Mouse (Mus musculus) cerebellum, adult 2 months (tissue): ENCODE measurements around the gene Speer4f1.

Experiments used
- CTCF ChIP-seq: fragments of 200-500 bp; IDR thresholded peaks from 2 replicates; pipeline ENCODE4 v1.5.1; 2011; ENCODE audit warnings: low read depth, mild to moderate bottlenecking, control low read depth, low read length, moderate library complexity, borderline replicate concordance; ENCODE audit not compliant: insufficient read depth
- POLR2A ChIP-seq: fragments of 200-500 bp; IDR thresholded peaks from 2 replicates; pipeline ENCODE4 v1.6.1; 2011; ENCODE audit warnings: low read length, control low read depth, borderline replicate concordance; ENCODE audit not compliant: insufficient read depth

GRCm38 (mm10) chr5:17495616-17496015 lies 19.7 kb downstream of the Speer4f1 start:
- TF ChIP-seq POLR2A (no peak), CTCF (no peak)
